Mouse (Mus musculus) MN1 (cell line): Measurements from ENCODE around the gene Chchd6.

ENCODE experiments used
- DNase-seq: peaks from one replicate; pipeline ENCODE4 v3.0.0-alpha.2; 2016; ENCODE audit warnings: low spot score

The Chchd6 gene

DNA sequence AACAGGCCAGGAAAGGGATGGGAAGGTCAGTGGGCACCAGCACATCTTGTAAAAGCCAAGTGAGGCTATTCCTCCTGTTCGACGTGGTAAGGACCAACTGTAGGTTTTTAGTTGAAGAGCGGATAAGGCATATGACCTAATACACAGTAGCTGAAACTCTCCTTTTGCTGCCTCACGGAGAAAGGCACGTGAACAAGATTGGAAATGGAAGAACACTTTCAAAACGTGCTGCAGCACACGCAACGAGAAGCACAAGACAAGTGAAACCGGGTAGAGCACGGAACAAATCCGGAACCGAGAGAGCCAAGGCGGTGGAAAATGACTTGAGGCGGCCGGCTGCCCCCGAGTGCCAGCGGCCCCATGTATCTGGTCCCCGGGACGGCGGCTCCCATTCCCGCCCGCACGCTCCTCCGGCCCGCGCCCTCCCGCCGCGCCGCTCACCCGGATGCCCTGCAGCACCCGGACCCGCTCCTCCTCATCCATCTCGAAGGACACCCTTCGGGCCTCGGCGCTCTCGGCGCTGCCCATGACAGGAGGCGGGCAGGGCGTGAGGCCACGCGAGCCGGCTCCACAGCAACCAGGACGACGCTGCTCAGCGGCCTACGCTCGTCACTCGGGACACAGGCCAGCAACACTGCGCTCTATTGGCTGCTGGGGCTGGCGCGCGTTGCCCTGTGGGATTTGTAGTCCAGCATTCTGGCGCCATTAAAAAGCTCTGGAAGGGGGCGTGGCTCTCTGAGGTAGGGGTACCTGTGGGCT lies at the start of gene Chchd6:
TSS of gene Chchd6 (minus strand) at position 635 of the 759 bp plus-strand sequence.
- DNase-seq = peak; percentile 94

DNA sequence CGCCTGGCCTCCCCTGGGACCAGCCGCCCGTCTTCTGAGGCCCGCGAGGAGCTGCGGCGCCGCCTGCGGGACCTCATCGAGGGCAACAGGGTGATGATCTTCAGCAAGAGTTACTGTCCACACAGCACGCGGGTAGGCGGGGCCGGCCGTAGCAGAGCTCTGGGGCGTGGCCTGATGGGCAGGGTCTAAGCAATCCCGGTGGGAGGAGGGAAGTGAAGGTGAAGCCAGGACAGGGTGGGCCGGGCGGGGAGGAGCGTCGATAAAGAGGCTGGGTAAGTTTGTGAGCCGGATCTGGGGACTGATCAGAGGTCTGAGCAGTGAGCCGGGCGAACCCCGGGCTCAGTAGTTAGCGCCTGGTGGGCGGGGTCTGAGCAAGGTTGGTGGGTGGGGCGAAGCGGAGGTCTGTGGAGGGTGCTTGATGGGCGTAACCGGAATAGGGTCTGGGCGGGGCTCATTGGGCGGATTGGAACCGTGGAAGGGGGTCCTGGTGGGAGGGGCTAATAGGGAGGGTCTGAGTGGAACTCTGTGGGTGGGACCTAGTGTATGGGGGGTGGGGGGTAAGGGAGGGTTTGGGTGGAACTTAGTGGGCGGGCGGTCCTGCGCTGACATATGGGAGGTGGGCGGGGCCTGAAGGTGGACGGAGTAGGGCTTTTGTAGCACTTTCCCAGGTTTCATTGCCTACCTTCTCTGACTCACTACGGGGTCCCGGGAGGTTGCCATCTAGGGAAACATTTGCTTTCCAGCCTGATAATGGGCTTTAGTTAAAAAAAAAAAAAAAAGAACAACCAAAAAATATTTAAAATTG lies 49.0 kb upstream of the Chchd6 start:
- DNase-seq = peak; percentile 96

DNA sequence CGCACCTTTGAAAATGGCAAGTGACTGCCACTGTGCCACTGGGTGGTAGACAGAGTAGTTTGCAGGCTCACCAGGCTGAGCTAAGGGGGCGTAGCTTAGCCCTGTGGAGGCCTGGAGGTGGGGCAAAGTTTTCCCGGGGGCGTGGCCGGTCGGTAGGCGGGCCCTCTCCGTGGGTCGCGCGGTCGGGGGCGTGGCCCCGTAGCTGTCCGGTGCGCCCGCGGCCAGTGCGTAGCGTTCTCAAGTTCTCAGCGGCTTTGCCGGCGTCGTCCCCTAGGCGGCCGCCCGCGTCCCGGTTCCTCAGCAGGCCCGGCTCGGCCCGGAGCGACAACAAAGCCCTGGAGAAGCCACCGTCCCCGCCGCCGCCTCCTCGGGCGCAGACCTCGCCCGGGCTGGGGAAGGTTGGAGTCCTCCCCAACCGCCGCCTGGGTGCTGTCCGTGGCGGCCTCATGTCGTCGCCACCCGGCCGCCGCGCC lies 48.4 kb upstream of the Chchd6 start, which contains the start of gene Txnrd3:
TSS of gene Txnrd3 (plus strand) at position 191 of the 473 bp plus-strand sequence.
- peak; percentile 94 for DNase-seq

DNA sequence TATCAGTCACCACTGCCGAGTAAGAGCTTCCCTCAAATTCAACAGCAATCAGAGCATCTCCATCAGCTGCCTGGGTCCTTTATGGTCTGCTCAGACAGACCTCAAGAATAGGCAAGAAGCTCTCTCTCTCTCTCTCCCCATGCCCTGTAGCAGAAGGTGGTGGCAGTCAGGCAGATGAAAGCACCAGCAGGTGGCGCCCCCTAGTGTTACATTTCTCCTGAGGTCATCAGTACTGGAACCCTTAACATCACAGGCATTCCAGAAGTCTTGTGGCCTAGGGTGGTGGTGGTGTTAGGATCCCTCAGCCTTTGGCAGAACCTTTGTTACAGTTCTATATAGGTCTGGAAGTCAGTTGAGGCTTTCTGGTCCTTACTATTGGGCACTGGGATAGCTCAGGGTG lies 43.6 kb upstream of the Chchd6 start:
- peak; percentile 25 for DNase-seq

GRCm38 (mm10) chr6:89637977-89638376 lies 42.5 kb upstream of the Chchd6 start:
- no peak for DNase-seq

- DNase-seq = peak; percentile 34
Measured at GRCm38 (mm10) chr6:89634400-89634799, 38.9 kb upstream of the Chchd6 start.

DNA sequence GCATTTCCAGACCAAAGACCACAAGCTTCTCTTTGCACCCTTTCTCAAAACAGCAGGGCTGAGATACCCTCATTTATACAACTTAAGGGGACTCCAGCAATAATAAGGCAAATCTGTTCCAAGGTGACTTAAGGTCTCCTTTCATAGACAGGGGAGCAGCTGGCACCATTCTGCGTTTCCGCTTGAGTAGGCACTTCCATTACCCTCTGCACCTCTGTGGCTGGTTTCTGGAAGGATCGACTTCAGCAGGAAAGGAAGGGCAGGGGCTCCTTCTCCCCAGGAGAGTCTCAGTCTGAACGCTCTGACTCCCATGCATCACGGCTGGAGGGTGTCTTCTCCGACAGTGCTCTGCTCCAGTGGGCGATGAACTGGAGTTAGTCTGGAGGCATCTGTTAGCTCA lies 37.7 kb upstream of the Chchd6 start:
- no peak for DNase-seq

- peak; percentile 87 for DNase-seq
Measured at GRCm38 (mm10) chr6:89631809-89632562, 36.5 kb upstream of the Chchd6 start.

- DNase-seq = no peak
Measured at GRCm38 (mm10) chr6:89628045-89628785, 32.8 kb upstream of the Chchd6 start.

GRCm38 (mm10) chr6:89622647-89623046 lies 27.2 kb upstream of the Chchd6 start:
- DNase-seq = no peak

GRCm38 (mm10) chr6:89615373-89615755 lies 19.9 kb upstream of the Chchd6 start:
- no peak for DNase-seq

DNA sequence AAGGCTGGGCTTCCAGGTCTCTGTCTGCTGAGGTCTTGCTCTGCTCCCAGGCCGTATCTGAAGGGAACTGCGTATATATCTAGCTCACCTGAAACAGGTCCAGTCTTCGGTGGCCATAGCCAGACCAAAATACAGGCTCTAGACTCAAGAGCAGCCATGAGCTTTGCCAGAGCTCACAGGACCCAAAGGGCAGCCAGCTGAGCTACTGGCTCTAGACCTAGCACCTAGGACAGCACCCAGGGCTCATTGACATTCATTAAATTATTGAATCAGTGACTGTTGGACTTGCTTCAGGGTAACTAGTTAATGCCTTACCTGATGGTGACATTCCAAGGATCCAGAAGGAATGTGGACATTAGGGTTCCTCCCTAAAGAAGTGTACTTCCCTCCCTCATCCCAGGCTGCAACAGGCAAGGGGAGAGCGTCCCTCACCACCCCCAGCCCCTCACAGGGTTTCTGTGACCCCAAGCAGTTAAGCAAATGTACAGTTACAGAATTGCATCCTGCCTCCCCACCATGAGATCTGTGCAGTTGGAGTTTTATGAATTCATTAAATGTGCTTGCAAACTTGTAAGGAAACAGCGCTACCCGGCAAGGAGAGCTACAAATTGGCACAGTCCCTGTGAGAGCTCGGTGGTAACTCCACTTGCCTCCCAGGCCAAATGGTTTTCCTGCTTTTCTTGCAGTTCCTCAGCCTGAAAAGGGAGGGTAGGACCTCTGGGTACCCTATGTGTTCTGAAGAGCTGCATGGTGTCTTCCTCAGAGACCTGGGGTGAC lies 19.3 kb upstream of the Chchd6 start:
- no peak for DNase-seq

- no peak for DNase-seq
Measured at GRCm38 (mm10) chr6:89614107-89614471, 18.6 kb upstream of the Chchd6 start.

DNA sequence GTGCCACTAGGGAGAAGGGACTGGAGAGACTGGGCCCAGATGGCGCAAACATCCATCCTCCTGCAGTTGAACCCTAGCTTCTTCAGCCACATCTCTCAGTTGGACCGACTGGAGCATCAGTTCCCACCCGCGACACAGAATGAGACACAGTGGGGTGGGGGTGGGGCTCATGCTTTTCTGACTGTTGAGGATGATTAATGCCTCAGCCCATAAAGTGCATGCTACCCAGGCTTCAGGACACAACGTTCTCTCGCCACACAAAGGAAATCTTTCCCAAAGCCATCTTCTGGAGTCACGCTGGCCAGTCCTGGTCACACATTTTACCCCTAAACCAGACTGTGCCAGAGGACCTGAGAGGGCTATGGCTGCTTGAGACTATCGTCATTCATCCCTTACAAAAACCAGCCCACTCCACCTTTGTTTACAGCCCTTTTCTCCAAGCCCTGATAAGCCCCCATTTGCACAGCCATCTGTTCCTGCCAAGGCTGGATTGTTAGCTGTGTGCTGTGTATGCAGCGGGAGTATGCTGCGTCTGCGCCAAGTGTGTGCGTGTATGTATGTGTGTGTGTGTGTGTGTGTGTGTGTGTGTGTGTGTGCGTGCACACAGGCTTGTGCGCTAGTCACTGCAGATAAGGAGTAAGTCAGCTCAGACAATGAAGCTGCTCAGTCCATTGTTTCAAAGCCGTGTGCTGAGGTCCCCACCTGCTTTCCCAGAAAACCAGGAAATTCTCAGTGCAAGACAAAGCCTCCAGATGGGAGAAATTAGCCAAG lies 18.1 kb upstream of the Chchd6 start:
- DNase-seq = peak; percentile 61

- DNase-seq = no peak
Measured at GRCm38 (mm10) chr6:89607999-89608398, 12.5 kb upstream of the Chchd6 start.

GRCm38 (mm10) chr6:89606096-89606495 lies 10.6 kb upstream of the Chchd6 start:
- DNase-seq = no peak

DNA sequence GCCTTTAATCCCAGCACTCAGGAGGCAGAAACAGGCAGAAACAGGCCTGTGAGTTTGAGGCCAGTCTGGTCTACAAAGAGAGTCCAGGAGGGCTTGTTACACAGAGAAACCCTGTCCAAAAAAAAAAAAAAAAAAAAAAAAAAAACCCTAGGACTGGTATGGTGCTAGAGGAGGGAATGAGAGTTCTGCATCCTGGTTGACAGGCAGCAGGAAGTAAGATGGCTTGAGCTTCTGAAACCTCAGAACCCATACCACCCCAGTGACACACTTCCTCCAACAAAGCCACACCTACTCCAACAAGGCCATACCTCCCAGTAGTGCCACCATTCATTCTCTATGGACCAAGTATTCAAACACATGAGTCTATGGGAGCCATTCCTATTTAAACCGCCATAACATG lies 1.1 kb upstream of the Chchd6 start:
- no peak for DNase-seq

GRCm38 (mm10) chr6:89595777-89596146 lies 310 bp upstream of the Chchd6 start:
- no peak for DNase-seq

DNA sequence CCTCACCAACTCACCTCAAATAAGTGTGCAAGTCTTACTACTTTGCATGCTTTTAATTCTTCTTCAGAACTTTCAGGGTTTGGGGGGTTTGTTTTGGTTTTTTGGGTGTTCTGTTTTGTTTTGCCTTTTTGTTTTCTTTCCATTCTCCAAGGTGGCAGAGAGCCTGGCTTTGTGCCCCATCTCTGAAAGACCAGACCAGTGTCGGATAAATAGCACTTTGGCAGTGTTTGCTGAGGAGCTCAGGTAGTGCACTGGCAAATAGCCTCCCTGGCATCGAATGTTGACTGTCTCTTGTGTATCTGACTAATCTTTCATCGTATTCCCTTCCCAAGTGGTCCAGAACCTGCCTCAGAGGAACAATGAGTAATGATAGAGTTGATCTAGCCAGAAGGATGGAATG lies 3.4 kb downstream of the Chchd6 start:
- no peak for DNase-seq

- DNase-seq = no peak
Measured at GRCm38 (mm10) chr6:89591531-89591930, 3.9 kb downstream of the Chchd6 start.
